Mouse (Mus musculus) left cerebral cortex, postnatal 36 days (tissue): ENCODE results near the gene Bnc2. TPM values are rescaled to one million over a fixed set of nuclear protein-coding genes. Genes with fewer than 3 reads are reported as not detected.

Source experiments
- DNase-seq, 2 experiments: peaks; one replicate each; pipeline ENCODE4 v3.0.0; 2021 to 2022; ENCODE audit warnings: low spot score in 2 of 2, mixed read lengths in 1 of 2
- intact Hi-C: fragments of 180-260 bp; cut with DNase I; formaldehyde crosslinking; loops from one replicate; pipeline ENCODE4 v1.15.1; 2025
- total RNA-seq, 2 experiments: library from RNA; stranded (reverse); gene quantifications; 2 replicates each; pipeline ENCODE4 v1.2.3; 2021

Gene Bnc2
- total RNA-seq, 2 experiments from 2014 or later: 1.3 to 3.1 TPM

DNA sequence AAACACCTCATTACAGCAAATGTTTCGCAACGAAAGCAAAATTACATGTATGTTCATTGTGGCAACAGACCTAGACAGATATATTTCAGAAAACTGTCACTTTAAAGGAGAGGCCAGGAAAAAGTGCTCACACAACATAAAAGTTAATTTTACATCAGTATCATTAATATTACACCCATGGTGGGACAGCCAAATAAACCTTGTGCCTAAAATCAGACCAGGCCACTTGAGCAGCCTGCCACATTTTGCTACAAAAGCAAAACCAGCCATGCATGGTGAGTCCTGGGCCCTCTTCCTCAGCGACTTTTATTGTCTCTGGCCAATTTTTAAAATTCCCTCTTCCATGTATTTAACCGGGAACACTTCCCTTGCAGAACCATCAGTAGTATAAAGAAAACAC, 221.5 kb downstream of the Bnc2 start:
- intact Hi-C loops: no loop called here
- no peak for DNase-seq

DNA sequence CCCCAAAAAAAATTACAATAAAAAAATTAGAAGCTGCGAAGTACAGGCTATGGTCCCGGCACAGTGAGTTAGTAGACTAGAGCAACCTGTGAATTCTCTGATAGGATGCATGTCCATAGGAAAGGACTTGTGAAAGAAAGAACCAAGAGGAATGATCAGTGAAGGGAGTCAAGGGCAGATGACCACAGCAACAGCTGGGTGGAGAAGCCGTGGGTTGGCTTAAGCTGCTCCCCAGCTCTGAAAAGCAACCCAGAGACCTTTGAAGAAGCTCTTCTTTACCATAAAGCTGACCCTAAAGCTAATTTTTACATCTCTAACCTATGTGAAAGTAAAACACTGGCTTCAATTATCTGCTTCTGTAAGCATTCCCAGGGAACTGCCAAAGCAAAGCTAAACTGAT, 222.4 kb downstream of the Bnc2 start:
- intact Hi-C loops: no loop called here
- no peak for DNase-seq

DNA sequence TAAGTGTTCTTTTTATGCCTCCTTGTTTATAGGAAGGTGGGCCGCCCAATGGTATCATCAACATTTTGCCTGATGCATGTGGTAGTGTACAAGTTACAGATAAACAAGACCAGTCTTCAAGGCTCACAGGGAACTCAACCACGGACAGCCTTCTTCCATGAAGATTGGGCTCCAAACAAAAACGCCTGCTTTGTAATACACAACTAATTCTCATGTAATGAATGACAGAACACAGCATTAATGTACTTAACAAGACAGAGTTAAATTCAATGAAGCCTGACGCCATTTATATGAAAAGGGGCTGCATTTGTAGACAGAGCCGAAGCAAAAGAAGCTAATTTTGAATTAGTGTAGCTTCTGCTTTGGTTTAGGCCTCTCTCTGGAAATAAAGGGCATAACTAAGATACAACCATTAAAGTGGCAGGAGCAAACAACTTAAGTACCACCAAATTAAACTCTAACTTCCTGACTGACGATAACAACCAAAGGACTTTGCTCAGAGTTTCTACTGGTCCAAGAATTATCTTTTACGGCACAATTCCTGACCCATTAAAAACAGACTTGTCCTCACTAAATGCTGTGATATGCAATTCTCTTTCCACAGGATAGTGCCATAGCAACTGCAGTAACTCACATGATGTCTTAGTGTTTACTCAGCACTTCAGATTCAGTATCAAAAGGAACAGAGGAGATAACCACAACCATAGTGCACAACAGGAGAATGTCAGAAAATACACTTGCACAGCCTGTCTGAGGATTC, 225.6 kb downstream of the Bnc2 start:
- DNase-seq: no peak
- intact Hi-C loops: no loop called here

DNA sequence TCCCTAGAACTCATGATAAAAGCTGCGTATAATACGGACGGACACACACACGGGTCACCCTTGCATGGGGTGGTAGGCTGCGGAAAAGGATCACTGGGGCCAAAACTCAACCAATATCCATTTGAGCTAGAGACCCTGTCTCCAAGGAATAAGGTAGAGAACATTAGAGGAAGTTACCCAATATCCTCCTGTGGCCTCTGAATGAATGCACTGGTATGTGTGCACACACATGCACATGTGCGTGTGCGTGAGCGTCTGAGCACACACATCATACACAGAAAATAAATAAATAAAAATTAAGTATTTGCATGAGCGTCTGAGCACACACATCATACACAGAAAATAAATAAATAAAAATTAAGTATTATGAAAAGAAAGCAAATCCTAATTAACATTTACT, 241.8 kb downstream of the Bnc2 start:
- intact Hi-C loops: no loop called here
- DNase-seq: no peak

DNA sequence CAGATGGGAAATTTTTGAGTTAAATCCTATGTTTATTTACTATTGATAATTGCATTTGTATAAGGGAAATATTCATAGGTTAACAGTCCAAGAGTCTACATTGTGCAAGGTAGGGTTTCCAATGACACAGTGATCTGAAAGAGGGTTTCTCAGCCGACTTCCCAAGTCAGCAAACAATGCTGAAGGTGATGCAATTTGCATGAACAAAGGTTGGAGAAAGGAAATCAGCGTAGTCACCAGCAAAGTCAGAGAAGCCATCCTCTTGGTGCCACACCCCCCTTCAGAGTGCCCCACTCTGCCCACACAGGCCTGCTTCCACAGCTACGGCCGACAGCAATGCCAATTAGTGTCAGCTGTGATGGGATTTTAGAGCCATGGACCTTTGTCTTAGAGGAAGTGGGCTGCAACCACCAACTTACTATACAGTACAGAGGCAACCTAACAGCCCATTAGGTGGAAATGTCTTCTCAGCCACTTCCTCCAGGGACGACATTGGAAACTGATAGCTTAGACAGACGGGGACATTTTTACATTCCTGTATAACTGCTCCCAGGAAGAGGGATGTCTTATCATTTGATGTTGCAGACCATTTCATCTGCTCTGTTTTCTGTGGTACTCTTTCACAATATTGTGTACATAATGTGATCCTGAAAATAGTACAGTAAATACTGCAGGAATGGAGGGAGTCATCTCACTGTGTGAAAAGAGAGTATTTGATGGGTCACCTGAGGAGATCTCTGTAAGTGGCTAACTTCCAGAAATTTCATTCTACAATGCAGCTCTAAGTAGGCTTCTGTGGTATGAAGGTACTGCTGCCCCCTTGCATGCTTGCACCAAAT, 243.2 kb downstream of the Bnc2 start:
- DNase-seq: no peak
- intact Hi-C loops: no loop called here

DNA sequence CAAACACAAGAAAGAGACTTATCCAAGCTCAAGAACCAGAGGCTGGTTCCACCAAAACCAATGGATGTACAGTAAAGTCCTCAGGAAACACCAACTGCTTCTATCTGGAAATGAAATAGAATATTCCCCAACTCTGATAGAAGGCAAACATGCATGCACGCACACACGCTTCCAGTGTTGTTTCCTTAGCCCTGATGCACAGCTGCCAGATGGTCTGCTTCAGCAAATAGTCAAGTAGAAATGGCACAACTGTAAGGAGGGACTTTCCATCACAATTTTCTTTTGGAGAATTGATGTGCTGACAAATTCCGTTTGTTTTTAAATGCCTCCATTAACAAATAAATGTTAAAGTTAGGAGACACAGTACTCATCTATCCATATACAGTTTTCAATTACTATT, 247.1 kb downstream of the Bnc2 start:
- no peak for DNase-seq
- intact Hi-C loops: no loop called here

DNA sequence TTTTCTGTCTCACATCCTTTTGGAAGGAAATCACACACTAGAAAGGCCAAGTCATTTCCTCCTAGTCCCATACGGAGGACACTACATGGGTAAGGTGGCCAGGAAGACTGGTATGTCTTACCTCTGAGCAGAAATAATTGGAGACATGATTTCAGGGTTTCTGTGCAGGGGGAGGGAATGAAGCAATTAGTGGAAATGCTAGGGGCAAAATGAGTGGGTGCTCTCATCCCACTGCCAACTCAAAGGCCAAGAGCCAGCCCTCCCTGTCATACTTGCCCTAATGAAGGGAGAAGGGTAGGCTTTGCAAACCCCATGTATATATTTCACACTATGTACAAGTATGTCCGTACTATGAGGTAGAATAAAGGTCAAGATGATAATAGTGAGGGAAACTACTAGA, 263.6 kb downstream of the Bnc2 start:
- intact Hi-C loops: no loop called here
- no peak for DNase-seq

DNA sequence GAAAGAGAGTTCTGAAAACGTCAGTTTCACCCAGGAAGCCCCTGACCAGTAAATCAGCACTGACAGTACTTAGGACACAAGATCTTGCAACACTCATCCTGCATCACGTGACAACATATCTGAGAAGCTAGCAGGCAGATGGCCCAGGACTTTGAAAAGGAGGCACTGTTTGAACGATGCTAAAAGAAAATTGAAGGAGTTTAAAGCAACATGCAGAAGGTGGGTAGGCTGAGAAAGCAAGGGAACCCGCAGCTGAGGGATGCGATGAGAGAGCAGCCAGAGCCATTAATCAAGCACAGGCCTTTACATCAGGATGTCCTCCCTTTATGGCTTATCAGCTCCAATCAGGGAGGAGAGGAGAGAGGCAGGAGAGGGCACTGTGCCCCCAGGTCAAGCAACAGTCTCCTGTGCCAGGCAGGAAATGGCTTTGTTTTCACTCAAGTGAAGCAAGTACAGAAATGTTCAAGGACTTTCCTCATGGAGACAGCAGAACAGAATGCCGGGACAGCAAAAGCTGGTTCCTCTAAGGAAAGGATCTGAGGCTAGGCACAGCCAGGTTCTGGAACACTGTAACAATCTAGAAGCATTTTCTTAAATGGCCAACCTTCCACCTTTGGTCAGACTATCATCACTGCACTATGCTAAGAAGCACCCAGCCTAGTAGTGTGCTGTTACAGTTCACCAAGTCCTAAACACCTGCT, 267.6 kb downstream of the Bnc2 start:
- DNase-seq: no peak
- intact Hi-C loops: no loop called here

DNA sequence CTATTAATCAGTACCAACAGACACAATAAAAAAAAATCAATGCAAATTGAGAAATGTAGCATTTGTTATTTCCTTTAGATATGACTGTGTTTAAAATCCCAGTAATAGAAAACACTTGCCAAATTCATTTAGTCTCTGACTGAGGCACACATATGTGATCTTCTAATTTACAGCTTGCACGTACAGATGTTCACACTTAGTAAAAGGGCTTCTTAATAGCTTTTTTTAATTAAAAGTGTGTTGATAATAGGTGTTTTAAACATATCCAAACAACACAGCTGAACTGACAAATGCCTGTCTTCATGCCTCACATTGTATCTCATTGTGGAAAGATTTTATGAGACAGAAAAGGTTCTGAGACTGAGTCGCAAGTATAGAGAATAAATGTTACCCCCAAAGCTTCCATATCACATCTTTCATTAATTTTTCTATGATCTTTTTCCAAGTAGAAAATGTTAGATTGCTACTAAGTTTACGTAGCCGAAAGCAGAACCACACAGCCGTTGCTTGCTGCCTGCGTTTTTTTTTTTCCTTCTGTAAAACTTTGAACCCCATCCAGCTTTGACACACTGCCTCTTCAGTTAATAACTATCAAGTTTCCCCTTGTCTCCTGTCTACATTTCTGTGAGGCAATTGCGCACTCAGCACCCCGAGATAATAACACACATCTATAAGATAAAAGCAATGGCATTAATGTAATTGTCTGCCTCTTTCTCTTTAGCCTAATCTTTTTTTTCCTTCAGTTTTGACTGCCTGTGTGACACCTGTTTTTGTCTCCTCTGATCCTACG, 271.5 kb downstream of the Bnc2 start:
- DNase-seq: no peak
- intact Hi-C loops: no loop called here

DNA sequence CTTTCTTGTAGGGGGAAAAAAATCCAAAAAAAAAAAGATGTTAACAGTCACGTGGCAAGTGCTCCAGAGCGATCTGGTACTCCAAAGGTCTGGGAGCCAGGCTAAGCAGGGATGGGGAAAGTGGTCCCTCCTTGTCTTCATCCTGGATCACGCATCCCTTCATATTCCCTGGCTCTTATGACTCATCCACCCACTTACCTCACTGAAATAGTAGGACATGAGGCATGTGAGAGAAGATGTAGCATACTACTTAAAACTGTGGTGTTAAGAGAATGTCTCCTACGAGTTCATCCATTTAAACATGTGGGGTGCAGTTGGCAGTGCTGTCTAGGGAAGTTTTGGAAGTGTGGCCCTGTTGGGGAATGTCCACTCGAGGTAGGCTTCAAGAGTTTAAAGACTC, 286.1 kb downstream of the Bnc2 start:
- intact Hi-C loops: no loop called here
- DNase-seq: peak in 1 of 2 experiments; percentile 14

DNA sequence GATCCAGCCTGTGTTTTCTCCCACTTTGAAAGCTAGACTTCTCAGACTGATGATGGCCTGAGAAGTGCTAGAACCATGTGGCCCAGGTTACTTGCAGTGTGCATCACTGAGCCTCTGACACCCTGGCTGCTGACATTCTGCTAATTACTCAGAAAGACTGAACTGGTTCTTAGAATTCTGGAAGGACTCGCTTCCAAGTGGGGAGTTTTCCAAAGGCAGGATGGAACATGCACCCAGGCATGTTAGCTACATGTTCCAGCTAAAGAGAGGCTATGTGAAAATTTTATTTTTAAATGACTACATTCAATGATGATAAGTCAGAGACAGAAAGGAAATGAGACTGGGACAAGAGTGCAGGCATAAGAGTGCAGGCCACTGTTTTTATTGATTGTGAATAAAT, 289.9 kb downstream of the Bnc2 start:
- no peak for DNase-seq
- intact Hi-C loops: no loop called here

DNA sequence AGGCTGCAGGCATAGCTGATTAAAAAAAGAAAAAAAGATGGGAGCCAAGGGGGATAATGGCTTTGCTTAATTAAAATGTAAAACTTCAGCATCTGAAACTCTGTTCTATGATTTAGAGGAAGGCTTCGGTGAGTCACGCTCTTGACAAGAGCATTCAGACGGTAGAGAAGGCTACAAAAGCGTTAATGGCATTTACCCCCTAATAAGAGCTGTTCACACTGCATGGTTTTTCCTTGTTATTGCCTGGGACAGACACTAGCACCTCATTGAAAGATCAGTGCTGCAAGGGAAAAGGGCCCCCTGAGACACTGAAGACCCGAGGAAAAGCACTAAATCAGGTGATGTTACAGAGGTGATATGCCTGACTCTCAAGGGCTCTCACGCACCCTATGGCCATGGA, 295.8 kb downstream of the Bnc2 start:
- intact Hi-C loops: no loop called here
- no peak for DNase-seq

DNA sequence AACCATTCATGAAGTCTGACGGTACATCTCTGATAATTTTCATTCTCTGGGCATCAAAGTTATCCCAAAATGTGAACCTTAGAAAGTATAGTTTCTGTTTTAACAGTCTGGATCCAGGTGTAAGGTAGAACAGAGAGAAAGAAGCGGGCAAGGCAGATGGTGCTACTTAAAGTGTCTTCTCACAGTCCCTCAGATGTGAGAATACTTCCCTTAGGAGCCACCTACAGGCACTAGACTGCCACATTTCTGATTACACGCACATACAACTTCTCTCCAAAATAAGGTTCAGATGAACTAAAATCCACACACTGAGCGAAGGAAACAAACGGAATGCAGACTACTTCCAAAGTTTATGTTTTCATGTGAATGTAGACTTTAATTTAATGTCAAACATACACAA, 297.6 kb downstream of the Bnc2 start:
- intact Hi-C loops: no loop called here
- DNase-seq: no peak

DNA sequence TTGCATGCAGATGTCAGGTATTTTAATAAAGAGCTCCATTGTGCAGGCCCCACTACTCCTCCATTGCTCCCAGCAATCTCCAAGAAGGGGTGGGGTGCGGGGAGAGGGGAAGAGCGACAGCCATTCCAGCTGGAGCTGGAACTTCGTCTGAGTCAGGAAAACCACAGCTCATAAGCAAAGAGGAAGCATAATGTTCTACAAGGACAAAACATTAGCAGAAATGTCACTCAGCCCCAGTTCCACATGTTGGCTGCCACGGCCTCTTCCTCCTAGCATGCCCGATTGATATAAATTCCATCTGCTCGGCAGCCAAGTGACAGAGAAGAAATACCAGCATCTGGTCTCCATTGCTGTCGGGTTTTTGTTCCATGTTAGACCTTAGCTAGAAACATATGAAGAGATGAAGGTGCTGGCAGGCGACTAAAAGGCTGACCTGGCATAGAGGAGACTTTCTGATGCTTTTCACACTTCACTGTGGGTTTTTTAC, 312.7 kb downstream of the Bnc2 start:
- DNase-seq: no peak

DNA sequence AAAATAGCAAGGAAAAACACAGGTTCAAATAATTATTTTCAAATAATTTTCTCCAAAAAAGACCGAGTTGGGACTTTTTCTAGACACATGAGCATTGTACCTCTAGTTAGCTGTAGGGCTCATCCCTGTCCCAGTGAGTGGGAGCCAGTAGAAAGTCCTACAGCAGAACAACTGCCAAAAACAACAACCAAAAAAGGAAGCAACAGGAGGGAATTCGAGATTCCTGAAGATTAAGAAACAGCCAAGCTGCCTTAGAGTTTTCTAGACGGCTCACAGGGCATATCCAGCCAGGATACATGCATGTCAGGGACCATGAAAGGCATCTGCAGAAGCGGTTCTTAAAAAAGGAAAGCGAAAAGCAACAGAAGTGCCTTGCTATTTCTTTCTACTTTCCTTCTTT, 313.9 kb downstream of the Bnc2 start:
- DNase-seq: no peak
- intact Hi-C loops: no loop called here

More for the DNA sequence above, 312.7 kb downstream of the Bnc2 start:
- intact Hi-C loops: no loop called here

DNA sequence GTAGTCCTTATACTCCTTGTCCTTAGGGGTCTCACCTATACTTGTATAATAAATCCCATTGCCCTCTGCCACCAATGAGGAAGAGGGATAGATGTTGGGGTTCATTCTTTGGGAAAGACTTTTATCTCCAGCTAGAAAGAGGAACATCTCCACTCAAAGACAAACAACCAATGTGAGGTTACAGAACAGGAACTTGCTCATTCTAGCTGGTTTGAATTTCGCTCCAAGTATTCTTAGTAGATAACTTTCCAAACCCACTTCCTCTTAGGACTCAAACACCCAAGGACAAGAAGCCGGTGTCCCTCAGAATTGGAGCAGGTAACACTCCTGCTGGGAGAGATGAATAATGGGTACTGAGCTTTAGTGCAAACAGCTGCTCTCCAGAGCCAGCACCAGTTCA, 315.1 kb downstream of the Bnc2 start:
- intact Hi-C loops: no loop called here
- DNase-seq: no peak

DNA sequence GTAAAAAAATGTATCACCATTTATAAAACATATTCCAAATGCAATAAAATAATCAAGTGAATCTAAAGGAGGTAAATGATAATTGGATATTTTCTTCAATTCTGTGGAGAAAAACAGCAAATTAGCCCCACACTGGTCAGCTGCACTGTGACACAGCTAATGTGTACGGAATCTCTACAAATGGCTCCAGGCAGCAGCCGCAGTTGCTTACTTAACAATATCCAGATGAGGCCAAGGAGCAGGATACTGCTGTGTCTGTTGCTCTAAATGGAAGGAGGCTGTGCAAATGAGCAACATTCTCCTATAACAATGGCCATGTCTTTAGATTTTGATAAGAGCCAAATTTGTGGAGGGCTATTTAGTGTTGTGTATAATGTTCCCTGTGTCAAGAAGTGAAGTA, 316.9 kb downstream of the Bnc2 start:
- intact Hi-C loops: no loop called here
- no peak for DNase-seq

DNA sequence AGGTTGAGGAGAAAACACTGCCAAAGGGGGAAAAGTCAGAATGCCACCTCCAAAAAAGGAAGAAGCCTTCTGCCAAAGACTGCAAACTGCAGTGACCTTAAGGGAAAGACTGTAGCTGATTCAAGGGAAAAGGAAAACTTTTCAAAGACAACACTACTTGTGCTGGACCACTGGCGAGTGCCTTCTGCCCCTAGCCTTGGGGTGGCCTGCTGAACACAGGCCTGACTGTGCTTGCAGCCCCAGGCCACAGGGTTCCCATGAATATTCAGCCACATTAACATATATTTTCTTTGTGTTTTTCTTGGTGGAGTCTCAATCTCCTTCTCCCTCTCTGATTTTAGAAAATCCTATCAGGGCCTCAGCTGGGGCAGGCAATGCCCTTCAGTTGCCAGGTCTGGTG, 317.7 kb downstream of the Bnc2 start:
- DNase-seq: no peak
- intact Hi-C loops: no loop called here

DNA sequence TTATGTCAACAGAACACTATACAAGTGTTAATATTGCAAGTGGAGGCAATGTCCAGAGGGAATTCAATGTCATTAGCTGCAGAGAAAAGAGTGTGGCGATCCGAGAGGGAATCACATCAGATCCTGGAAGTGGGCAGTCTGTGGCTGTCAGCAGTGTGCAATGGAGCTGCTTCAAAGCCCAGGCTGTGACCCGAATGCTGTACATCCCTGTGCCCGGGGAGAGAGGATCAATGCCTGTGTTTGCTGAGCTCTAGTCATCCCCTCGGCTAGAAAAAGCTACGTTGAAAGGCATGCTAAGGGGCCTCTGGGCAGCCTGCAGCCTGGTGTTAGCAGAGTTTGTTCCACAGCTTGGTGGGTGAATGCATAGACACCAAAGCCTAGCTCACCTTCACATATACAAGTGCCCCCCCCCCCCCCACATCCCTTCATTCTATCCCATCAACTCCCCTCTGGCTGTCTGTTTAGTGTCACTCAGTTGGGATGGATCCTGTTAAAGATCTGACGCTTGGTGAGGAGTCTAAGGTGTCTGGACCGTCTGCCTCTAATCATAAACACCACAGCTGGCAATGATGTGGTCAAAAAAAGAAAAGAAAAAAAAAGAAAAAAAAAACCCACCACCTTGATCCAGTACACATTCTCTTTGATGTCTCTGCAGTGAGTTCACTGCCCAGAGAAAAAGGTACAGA, 318.5 kb downstream of the Bnc2 start:
- intact Hi-C loops: no loop called here

More for the DNA sequence above, 318.5 kb downstream of the Bnc2 start:
- no peak for DNase-seq
